Mouse (Mus musculus): ENCODE data around the gene Eml1.

GRCm38 (mm10) chr12:108414932-108415331 is 44.2 kb downstream of the Eml1 start:
- TF ChIP-seq POLR2A (IDR thresholded peaks at IDR 0.05; ENCODE audit: control insufficient read depth, extremely low read depth, insufficient read depth, low read length, poor library complexity) (no peak), CTCF (IDR thresholded peaks at IDR 0.05; ENCODE audit: borderline replicate concordance, control insufficient read depth, extremely low read depth, insufficient read depth, low read length, poor library complexity) (no peak)
